Mouse (Mus musculus) adrenal gland, adult 8-10 months (tissue): ENCODE data around the gene Txn2. TPM values are rescaled to one million over a fixed set of nuclear protein-coding genes. Genes with fewer than 3 reads are reported as not detected.

Experiments
- DNase-seq: peaks from one replicate; pipeline ENCODE4 v3.0.0; 2022
- total RNA-seq, 4 experiments: library from RNA; stranded (reverse); gene quantifications; 2 replicates each; pipeline ENCODE4 v1.2.4; 2022

Gene Txn2
- total RNA-seq, 4 experiments from 2014 or later = 548 to 745 (median 627) TPM

GRCm38 (mm10) chr15:77933770-77934169 is 5.0 kb upstream of the Txn2 start:
- peak; percentile 96 for DNase-seq

- DNase-seq = no peak
Measured at GRCm38 (mm10) chr15:77933222-77933621, 4.4 kb upstream of the Txn2 start.

GRCm38 (mm10) chr15:77931689-77932016 is 2.8 kb upstream of the Txn2 start:
- no peak for DNase-seq

GRCm38 (mm10) chr15:77930986-77931688 is 2.3 kb upstream of the Txn2 start:
- DNase-seq = no peak

- no peak for DNase-seq
Measured at GRCm38 (mm10) chr15:77929804-77930203, 998 bp upstream of the Txn2 start.

- no peak for DNase-seq
Measured at GRCm38 (mm10) chr15:77928091-77928490, 715 bp downstream of the Txn2 start.

GRCm38 (mm10) chr15:77926921-77927320 is 1.9 kb downstream of the Txn2 start:
- DNase-seq = no peak

GRCm38 (mm10) chr15:77925195-77925594 is 3.6 kb downstream of the Txn2 start:
- DNase-seq = no peak

- DNase-seq = no peak
Measured at GRCm38 (mm10) chr15:77923267-77924035, 5.4 kb downstream of the Txn2 start.

- DNase-seq = no peak
Measured at GRCm38 (mm10) chr15:77922710-77923109, 6.1 kb downstream of the Txn2 start.

- no peak for DNase-seq
Measured at GRCm38 (mm10) chr15:77921636-77922035, 7.2 kb downstream of the Txn2 start.

- DNase-seq = no peak
Measured at GRCm38 (mm10) chr15:77920511-77921462, 8.0 kb downstream of the Txn2 start.

GRCm38 (mm10) chr15:77919441-77919840 is 9.4 kb downstream of the Txn2 start:
- no peak for DNase-seq

GRCm38 (mm10) chr15:77916851-77917544 is 11.8 kb downstream of the Txn2 start:
- DNase-seq = peak; percentile 89

- no peak for DNase-seq
Measured at GRCm38 (mm10) chr15:77915287-77915686, 13.5 kb downstream of the Txn2 start.

GRCm38 (mm10) chr15:77914507-77914906 is 14.3 kb downstream of the Txn2 start:
- DNase-seq = no peak

GRCm38 (mm10) chr15:77913054-77913453 is 15.8 kb downstream of the Txn2 start:
- no peak for DNase-seq

- DNase-seq = peak; percentile 71
Measured at GRCm38 (mm10) chr15:77912585-77912984, 16.2 kb downstream of the Txn2 start.

GRCm38 (mm10) chr15:77912048-77912447 is 16.8 kb downstream of the Txn2 start:
- no peak for DNase-seq

- DNase-seq = no peak
Measured at GRCm38 (mm10) chr15:77911065-77911464, 17.7 kb downstream of the Txn2 start.

- DNase-seq = no peak
Measured at GRCm38 (mm10) chr15:77907646-77908518, 20.9 kb downstream of the Txn2 start.
